Mouse (Mus musculus) MEL (cell line): ENCODE results near the gene Acsl4. TPM values are rescaled to one million over a fixed set of nuclear protein-coding genes. Genes with fewer than 3 reads are reported as not detected.

Experiments used
- DNase-seq: peaks from one replicate; pipeline ENCODE4 v3.0.0; 2011; ENCODE audit warnings: low read depth, low spot score
- H3K27ac ChIP-seq: 2 replicates; pipeline ENCODE4 v1.5.1; 2012; ENCODE audit warnings: low read depth, mild to moderate bottlenecking, control low read depth, low read length, moderate library complexity; ENCODE audit not compliant: control insufficient read depth
- H3K27me3 ChIP-seq, 2 experiments: fragments of 150-350 bp in 1 of 2; sonication (generic) in 1 of 2; 2 replicates each; pipeline ENCODE4 v1.6.1; 2012; ENCODE audit warnings: low read length in 2 of 2, mild to moderate bottlenecking in 2 of 2, improper control_type of control experiment in 1 of 2, moderate library complexity in 1 of 2; ENCODE audit not compliant: insufficient read depth in 2 of 2, control insufficient read depth in 1 of 2
- H3K36me3 ChIP-seq, 2 experiments: 2 replicates each; pipeline ENCODE4 v1.6.1; 2012 to 2014; ENCODE audit warnings: low read length in 2 of 2, improper control_type of control experiment in 1 of 2, inconsistent platforms in 1 of 2, mild to moderate bottlenecking in 1 of 2; ENCODE audit not compliant: insufficient read depth in 2 of 2, control insufficient read depth in 1 of 2
- H3K4me1 ChIP-seq, 2 experiments: fragments of 150-350 bp in 1 of 2; sonication (generic) in 1 of 2; 2 replicates each; pipeline ENCODE4 v1.6.1; 2012; ENCODE audit warnings: low read length in 2 of 2, improper control_type of control experiment in 1 of 2, mild to moderate bottlenecking in 1 of 2; ENCODE audit not compliant: insufficient read depth in 2 of 2, control insufficient read depth in 1 of 2
- H3K4me3 ChIP-seq, 2 experiments: fragments of 150-350 bp in 1 of 2; sonication (generic) in 1 of 2; 2 replicates each; pipeline ENCODE4 v1.5.1; 2012; ENCODE audit warnings: low read depth in 2 of 2, low read length in 2 of 2, mild to moderate bottlenecking in 2 of 2, moderate library complexity in 2 of 2, control low read depth in 1 of 2, improper control_type of control experiment in 1 of 2; ENCODE audit not compliant: control insufficient read depth in 1 of 2, insufficient read depth in 1 of 2
- H3K79me2 ChIP-seq: 2 replicates; pipeline ENCODE4 v1.6.1; 2012; ENCODE audit warnings: mild to moderate bottlenecking, low read length, moderate library complexity; ENCODE audit not compliant: control insufficient read depth, poor library complexity, insufficient read depth
- H3K9ac ChIP-seq: 2 replicates; pipeline ENCODE4 v1.6.1; 2012; ENCODE audit warnings: low read depth, mild to moderate bottlenecking, control low read depth, low read length, moderate library complexity; ENCODE audit not compliant: control insufficient read depth, poor library complexity, severe bottlenecking
- H3K9me3 ChIP-seq: fragments of 150-350 bp; sonication (generic); replicated peaks from 2 replicates; pipeline ENCODE4 v1.6.1; 2012; ENCODE audit warnings: mild to moderate bottlenecking, low read length, improper control_type of control experiment, moderate library complexity; ENCODE audit not compliant: insufficient read depth
- CHD1 ChIP-seq: IDR thresholded peaks from 2 replicates; pipeline ENCODE4 v1.6.1; 2012; ENCODE audit warnings: low read depth, mild to moderate bottlenecking, inconsistent platforms, low read length, improper control_type of control experiment
- CHD2 ChIP-seq: IDR thresholded peaks from 2 replicates; pipeline ENCODE4 v1.6.1; 2011; ENCODE audit warnings: low read length, improper control_type of control experiment
- E2F4 ChIP-seq: IDR thresholded peaks from 2 replicates; pipeline ENCODE4 v1.6.1; 2011; ENCODE audit warnings: low read depth, low read length, improper control_type of control experiment, borderline replicate concordance
- GABPA ChIP-seq: IDR thresholded peaks from 2 replicates; pipeline ENCODE4 v1.6.1; 2012; ENCODE audit warnings: low read depth, mild to moderate bottlenecking, inconsistent platforms, low read length, improper control_type of control experiment, moderate library complexity
- GATA1 ChIP-seq: IDR thresholded peaks from 2 replicates; pipeline ENCODE4 v1.6.1; 2011; ENCODE audit warnings: low read depth, low read length, improper control_type of control experiment
- HCFC1 ChIP-seq: IDR thresholded peaks from 2 replicates; pipeline ENCODE4 v1.6.1; 2012; ENCODE audit warnings: low read depth, mild to moderate bottlenecking, inconsistent platforms, low read length, improper control_type of control experiment, moderate library complexity
- JUND ChIP-seq: IDR thresholded peaks from 2 replicates; pipeline ENCODE4 v1.6.1; 2011; ENCODE audit warnings: low read depth, mild to moderate bottlenecking, improper control_type of control experiment, low read length
- KAT2A ChIP-seq: conservative IDR thresholded peaks from 2 replicates; pipeline ENCODE4 v1.6.1; 2012; ENCODE audit warnings: low read depth, low read length, improper control_type of control experiment, inconsistent platforms
- MAFK ChIP-seq: IDR thresholded peaks from 2 replicates; pipeline ENCODE4 v1.6.1; 2011; ENCODE audit warnings: low read depth, mild to moderate bottlenecking, low read length, improper control_type of control experiment, borderline replicate concordance
- MAX ChIP-seq: IDR thresholded peaks from 2 replicates; pipeline ENCODE4 v1.6.1; 2011; ENCODE audit warnings: low read length, improper control_type of control experiment
- MEF2A ChIP-seq: IDR thresholded peaks from 2 replicates; pipeline ENCODE4 v1.6.1; 2014; ENCODE audit warnings: low read depth, mild to moderate bottlenecking, inconsistent platforms, low read length, improper control_type of control experiment; ENCODE audit not compliant: poor library complexity, insufficient replicate concordance, severe bottlenecking; ENCODE audit errors: extremely low read depth
- MXI1 ChIP-seq: IDR thresholded peaks from 2 replicates; pipeline ENCODE4 v1.6.1; 2011; ENCODE audit warnings: mild to moderate bottlenecking, low read depth, low read length, improper control_type of control experiment
- MYB ChIP-seq: IDR thresholded peaks from 2 replicates; pipeline ENCODE4 v1.6.1; 2011; ENCODE audit warnings: mild to moderate bottlenecking, low read depth, low read length, improper control_type of control experiment
- MYC ChIP-seq: IDR thresholded peaks from 2 replicates; pipeline ENCODE4 v1.6.1; 2011; ENCODE audit warnings: low read depth, mild to moderate bottlenecking, low read length, improper control_type of control experiment, moderate library complexity
- NRF1 ChIP-seq: IDR thresholded peaks from 2 replicates; pipeline ENCODE4 v1.6.1; 2014; ENCODE audit warnings: low read depth, mild to moderate bottlenecking, inconsistent platforms, low read length, improper control_type of control experiment, moderate library complexity; ENCODE audit not compliant: poor library complexity, insufficient read depth, severe bottlenecking
- POLR2A ChIP-seq, 2 experiments: IDR thresholded peaks; 2 replicates each; pipeline ENCODE4 v1.6.1; 2011 to 2012; ENCODE audit warnings: low read length in 2 of 2, mild to moderate bottlenecking in 2 of 2, control low read depth in 1 of 2, improper control_type of control experiment in 1 of 2, low read depth in 1 of 2, moderate library complexity in 1 of 2; ENCODE audit not compliant: control insufficient read depth in 1 of 2, insufficient read depth in 1 of 2, poor library complexity in 1 of 2
- POLR2AphosphoS2 ChIP-seq: IDR thresholded peaks from 2 replicates; pipeline ENCODE4 v1.6.1; 2011; ENCODE audit warnings: low read length, improper control_type of control experiment
- RAD21 ChIP-seq: IDR thresholded peaks from 2 replicates; pipeline ENCODE4 v1.6.1; 2011; ENCODE audit warnings: mild to moderate bottlenecking, low read depth, low read length, improper control_type of control experiment
- RCOR1 ChIP-seq: IDR thresholded peaks from 2 replicates; pipeline ENCODE4 v1.6.1; 2012; ENCODE audit warnings: low read depth, mild to moderate bottlenecking, inconsistent platforms, low read length, improper control_type of control experiment
- TAL1 ChIP-seq: IDR thresholded peaks from 2 replicates; pipeline ENCODE4 v1.6.1; 2012; ENCODE audit warnings: mild to moderate bottlenecking, inconsistent platforms, low read length, moderate library complexity, mixed read lengths
- TCF12 ChIP-seq: IDR thresholded peaks from 2 replicates; pipeline ENCODE4 v1.6.1; 2014; ENCODE audit warnings: low read depth, mild to moderate bottlenecking, inconsistent platforms, low read length, improper control_type of control experiment, moderate library complexity
- UBTF ChIP-seq: IDR thresholded peaks from 2 replicates; pipeline ENCODE4 v1.6.1; 2012; ENCODE audit warnings: low read depth, mild to moderate bottlenecking, inconsistent platforms, low read length, improper control_type of control experiment, moderate library complexity, borderline replicate concordance; ENCODE audit not compliant: insufficient read depth
- USF2 ChIP-seq, 2 experiments: IDR thresholded peaks; 2 replicates each; pipeline ENCODE4 v1.6.1; 2011 to 2012; ENCODE audit warnings: improper control_type of control experiment in 2 of 2, low read length in 2 of 2, borderline replicate concordance in 1 of 2, inconsistent platforms in 1 of 2, low read depth in 1 of 2, mild to moderate bottlenecking in 1 of 2; ENCODE audit not compliant: insufficient read depth in 1 of 2
- ZKSCAN1 ChIP-seq: IDR thresholded peaks from 2 replicates; pipeline ENCODE4 v1.6.1; 2012; ENCODE audit warnings: low read depth, mild to moderate bottlenecking, inconsistent platforms, low read length, improper control_type of control experiment, moderate library complexity
- ZMIZ1 ChIP-seq: IDR thresholded peaks from 2 replicates; pipeline ENCODE4 v1.6.1; 2012; ENCODE audit warnings: low read depth, mild to moderate bottlenecking, inconsistent platforms, low read length, improper control_type of control experiment, moderate library complexity
- polyA plus RNA-seq, 2 experiments: library from polyadenylated mRNA; stranded (reverse) in 1 of 2; unstranded in 1 of 2; fragments of >175 nt in 1 of 2; fragments of >200 nt in 1 of 2; gene quantifications; 2 replicates each; pipeline versions ENCODE4 v1.2.1 to v1.2.4; 2012; ENCODE audit warnings: low replicate concordance in 2 of 2, low read depth in 1 of 2; ENCODE audit not compliant: insufficient read length in 2 of 2, insufficient read depth in 1 of 2, missing spikeins in 1 of 2
- total RNA-seq: library from RNA; depleted of rRNA; stranded (reverse); fragments of 300-350 nt; gene quantifications from 2 replicates; pipeline ENCODE4 v1.2.3, GENCODE M21; 2012

Gene Acsl4
- total and polyA plus RNA-seq, 3 experiments: 17.1 to 100 (median 17.7) TPM

- no peaks in the 10 kb centered on the region for H3K79me2 ChIP-seq
- TF ChIP-seq MAX: no peak
- no peak for TF ChIP-seq TCF12
- no peak for TF ChIP-seq UBTF
- no peak for TF ChIP-seq TAL1
- TF ChIP-seq MAFK: no peak
- TF ChIP-seq HCFC1: no peak
- no peak for TF ChIP-seq CHD1
- no peak for TF ChIP-seq POLR2A (IDR thresholded peaks at IDR 0.05; ENCODE audit: control insufficient read depth in 1 of 2, insufficient read depth in 1 of 2, low read depth in 1 of 2, low read length in 2 of 2, poor library complexity in 1 of 2)
- TF ChIP-seq CHD2: no peak
- TF ChIP-seq GATA1: no peak
- TF ChIP-seq RAD21: no peak
- no peak for TF ChIP-seq E2F4
- no peak for TF ChIP-seq NRF1
- no peak for TF ChIP-seq ZMIZ1
- TF ChIP-seq, all 39 proteins: peak for 0
- Histone ChIP-seq H3K27me3 (peaks cover 7 to 11% of the 10 kb centered on the region in 2 experiments), H3K36me3 (no peaks in the 10 kb centered on the region), H3K9me3 (no peaks in the 10 kb centered on the region), H3K4me3 (no peak overlapping the region), H3K4me1 (no peaks in the 10 kb centered on the region), H3K27ac (no peak overlapping the region), H3K9ac (no peak overlapping the region)
- no peak for DNase-seq
Observed at GRCm38 (mm10) chrX:142304592-142304991, 85.7 kb downstream of the Acsl4 start.

- TF ChIP-seq MYB (no peak), GABPA (no peak), RCOR1 (no peak), ZKSCAN1 (no peak), KAT2A (no peak), USF2 (IDR thresholded peaks at IDR 0.05; ENCODE audit: borderline replicate concordance in 1 of 2, insufficient read depth in 1 of 2, low read depth in 1 of 2, low read length in 2 of 2) (no peak), MYC (no peak), MXI1 (no peak), ZMIZ1 (no peak), POLR2AphosphoS2 (no peak), TCF12 (no peak), HCFC1 (no peak), JUND (no peak), E2F4 (no peak), MEF2A (no peak)
- Histone ChIP-seq H3K9me3 (no peaks in the 10 kb centered on the region), H3K27me3 (peaks cover 7 to 11% of the 10 kb centered on the region in 2 experiments), H3K4me1 (no peaks in the 10 kb centered on the region), H3K36me3 (no peaks in the 10 kb centered on the region), H3K9ac (no peak overlapping the region), H3K4me3 (no peak overlapping the region), H3K79me2 (no peaks in the 10 kb centered on the region), H3K27ac (no peak overlapping the region)
- DNase-seq: no peak
Observed at GRCm38 (mm10) chrX:142303456-142303855, 86.9 kb downstream of the Acsl4 start.
